In the genomic region with DNA sequence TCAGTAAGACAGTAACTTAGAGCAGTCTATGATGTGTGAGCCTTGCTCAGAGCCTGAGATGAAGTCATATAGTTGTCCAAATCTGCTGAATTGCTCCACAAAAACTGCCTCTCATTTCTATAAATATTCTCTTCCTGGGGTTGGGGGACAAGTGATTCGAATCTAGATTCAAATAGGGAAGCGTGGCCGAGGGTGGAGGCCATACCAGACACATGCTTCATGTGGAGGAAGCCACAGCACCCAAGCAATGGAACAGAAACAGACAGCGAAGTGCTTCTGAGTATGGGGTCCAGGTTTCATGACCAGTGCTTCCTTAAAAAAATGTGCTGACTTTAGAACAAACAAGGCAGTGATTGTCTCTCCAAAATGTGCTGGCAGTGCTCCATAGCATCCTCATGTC, we compare ENCODE assay signal across 24 mouse cellular contexts.
"Had no signal": no experiment of that assay in that cellular context is flagged by ENCODE, and none has a peak within 500 bp of the region (broad histone marks: within the 10 kb centered on the region; RNA-seq: fewer than 3 reads in every experiment).

No protein-coding gene starts in this region.

- H3K27ac ChIP-seq: heart, adult 2 months; heart, embryonic 13.5 days; heart, embryonic 15.5 days; hindbrain, embryonic 10.5 days; hindbrain, embryonic 12.5 days; hindbrain, embryonic 14.5 days; intestine, embryonic 15.5 days; layer of hippocampus, adult 2 months; limb, embryonic 13.5 days; limb, embryonic 15.5 days; liver, embryonic 12.5 days had no signal

- H3K4me3 ChIP-seq: heart, adult 2 months; heart, embryonic 13.5 days; heart, embryonic 15.5 days; hindbrain, embryonic 10.5 days; hindbrain, embryonic 12.5 days; intestine, embryonic 15.5 days; layer of hippocampus, adult 2 months; limb, embryonic 13.5 days; limb, embryonic 15.5 days; liver, embryonic 12.5 days had no signal

- H3K36me3 ChIP-seq: heart, embryonic 13.5 days; heart, embryonic 15.5 days; hindbrain, embryonic 10.5 days; hindbrain, embryonic 12.5 days; intestine, embryonic 15.5 days; limb, embryonic 13.5 days; limb, embryonic 15.5 days; liver, embryonic 12.5 days had no signal

- ATAC-seq: hindbrain, embryonic 16.5 days; inflammation-experienced regulatory T-cells, adult 6 months; intestine, embryonic 15.5 days; intestine, postnatal 0 days; liver, embryonic 12.5 days had no signal

- DNase-seq: gastrocnemius, postnatal 14 days; gastrocnemius, postnatal 36 days; heart, adult 2 months; heart, postnatal 14 days; heart, postnatal 4 days; kidney, adult 18-20 months; kidney, adult 8-10 months; kidney, postnatal 10 days; kidney, postnatal 25 days; kidney, postnatal 4 days; left cerebral cortex, postnatal 4 days had no signal
